Mouse (Mus musculus) forebrain, embryonic 14.5 days (tissue): ENCODE results near the gene Uxs1. TPM values are rescaled to one million over a fixed set of nuclear protein-coding genes. Genes with fewer than 3 reads are reported as not detected.

Source experiments
- ATAC-seq: fragments of 200-750 bp; cut with Nextera tagmentation; 2 replicates; pipeline ENCODE4 v1.8.0; 2017; ENCODE audit warnings: mild to moderate bottlenecking, moderate library complexity
- DNase-seq: peaks from one replicate; pipeline ENCODE4 v3.0.0-alpha.2; 2015; ENCODE audit warnings: low spot score
- H3K27ac ChIP-seq: fragments of 300-500 bp; sonication (generic); 2 replicates; pipeline ENCODE4 v1.5.1; 2014; ENCODE audit warnings: low read depth, mild to moderate bottlenecking, control low read depth, low read length, moderate library complexity
- H3K27me3 ChIP-seq: fragments of 300-500 bp; sonication (generic); replicated peaks from 2 replicates; pipeline ENCODE4 v1.6.1; 2014; ENCODE audit warnings: low read length, control low read depth, mixed read lengths; ENCODE audit not compliant: control insufficient read depth, insufficient read depth
- H3K36me3 ChIP-seq: fragments of 300-500 bp; sonication (generic); 2 replicates; pipeline ENCODE4 v1.6.1; 2014; ENCODE audit warnings: low read length, control low read depth; ENCODE audit not compliant: control insufficient read depth, insufficient read depth
- H3K4me1 ChIP-seq: fragments of 300-500 bp; sonication (generic); 2 replicates; pipeline ENCODE4 v1.6.1; 2014; ENCODE audit warnings: antibody characterized with exemption, low read length, control low read depth; ENCODE audit not compliant: control insufficient read depth, insufficient read depth
- H3K4me2 ChIP-seq: fragments of 300-500 bp; sonication (generic); 2 replicates; pipeline ENCODE4 v1.6.1; 2014; ENCODE audit warnings: mild to moderate bottlenecking, control low read depth, low read length
- H3K4me3 ChIP-seq: fragments of 300-500 bp; sonication (generic); 2 replicates; pipeline ENCODE4 v1.5.1; 2014; ENCODE audit warnings: low read depth, low read length, control low read depth
- H3K9ac ChIP-seq: fragments of 300-500 bp; sonication (generic); 2 replicates; pipeline ENCODE4 v1.6.1; 2014; ENCODE audit warnings: mild to moderate bottlenecking, low read length, control low read depth, moderate library complexity
- H3K9me3 ChIP-seq: fragments of 300-500 bp; sonication (generic); replicated peaks from 2 replicates; pipeline ENCODE4 v1.6.1; 2016; ENCODE audit warnings: low read length, control low read depth, mixed read lengths; ENCODE audit not compliant: control insufficient read depth
- WGBS: fragments of 180-500 bp; shearing (Covaris S2); extraction: QIAGEN DNeasy Blood & Tissue Kit; methylation state at CpG from one replicate; pipeline ENCODE4 v1.1.7; 2014; 5-methylcytosine and 5-hydroxymethylcytosine counted together
- polyA plus RNA-seq: library from polyadenylated mRNA; unstranded; fragments of >200 nt; fragmentation: Nextera tagmentation; extraction: Ambion mirVana; gene quantifications from 2 replicates; pipeline ENCODE4 v1.2.1, GENCODE M21; 2014

Gene Uxs1
- polyA plus RNA-seq, 1 experiment from 2014 or later = 18.5 TPM

DNA sequence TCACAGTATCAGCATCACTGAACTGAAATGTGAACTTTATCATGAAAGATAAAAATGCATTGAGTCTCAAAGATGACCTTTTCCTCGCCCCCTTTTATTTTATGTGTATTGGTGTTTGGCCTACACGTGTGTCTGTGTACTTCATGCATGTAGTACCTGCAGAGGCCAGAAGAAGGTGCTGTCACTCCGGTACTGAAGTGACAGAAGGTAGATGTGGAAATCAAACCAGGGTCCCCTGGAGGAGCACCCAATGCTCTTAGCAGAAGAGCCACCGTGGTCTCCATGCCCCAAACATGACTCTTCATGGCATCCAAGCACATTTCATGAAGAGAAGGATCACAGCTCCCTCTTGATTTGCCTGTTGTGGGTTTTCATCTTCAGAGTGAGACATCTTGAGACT, 95.5 kb downstream of the Uxs1 start:
- ATAC-seq (no peak), DNase-seq (no peak)
- WGBS = 81% methylated on average over 4 of the region's 4 CpGs
- H3K4me1 ChIP-seq = 0 out of 2 replicates have a peak, but pooled peaks cover 3% of the 10 kb centered on the region
- no peak overlapping the region for H3K9ac ChIP-seq
- H3K4me2 ChIP-seq = no peak overlapping the region
- H3K9me3 ChIP-seq = no peaks in the 10 kb centered on the region
- H3K27ac ChIP-seq = no peak overlapping the region
- H3K36me3 ChIP-seq = no peaks in the 10 kb centered on the region
- H3K4me3 ChIP-seq = no peak overlapping the region
- H3K27me3 ChIP-seq = no peaks in the 10 kb centered on the region

DNA sequence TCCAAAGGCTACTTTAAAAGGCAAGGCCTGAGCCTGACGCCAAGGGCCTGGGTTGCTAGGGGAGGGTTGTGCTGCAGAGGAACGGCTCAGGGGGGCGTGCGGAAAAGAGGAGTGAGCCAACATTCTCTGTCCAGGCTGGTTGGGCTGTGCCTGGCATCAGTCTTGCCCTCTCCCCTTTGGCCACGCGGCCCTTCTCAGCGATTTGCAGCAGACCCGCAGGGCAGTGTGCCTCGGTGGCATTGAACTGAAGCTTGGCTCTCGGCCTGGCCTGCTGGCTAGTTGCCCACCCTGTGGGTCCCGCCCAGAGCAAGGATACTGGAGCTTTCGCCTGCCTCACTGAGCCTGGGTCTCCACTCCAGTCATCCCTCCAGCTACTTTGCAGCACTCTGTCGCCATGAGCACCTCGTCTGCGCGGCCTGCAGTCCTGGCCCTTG, 97.1 kb downstream of the Uxs1 start, which contains the start of gene 1500015O10Rik:
Gene 1500015O10Rik, plus strand, starts transcription at position 112 of the 434 bp plus-strand sequence.
- Histone ChIP-seq H3K4me3 (no peak within 1 kb of the TSS), H3K36me3 (no peaks in the 10 kb centered on the region), H3K4me2 (no peak within 1 kb of the TSS; the same call in 1 of the 2 replicates), H3K4me1 (0 out of 2 replicates have a peak, but pooled peaks cover 3% of the 10 kb centered on the region), H3K9me3 (no peaks in the 10 kb centered on the region), H3K27me3 (no peaks in the 10 kb centered on the region), H3K27ac (no peak within 1 kb of the TSS), H3K9ac (no peak within 1 kb of the TSS)
- WGBS = 40% methylated on average over 16 of the region's 16 CpGs
- ATAC-seq (peak; percentile 94), DNase-seq (peak; percentile 79)

DNA sequence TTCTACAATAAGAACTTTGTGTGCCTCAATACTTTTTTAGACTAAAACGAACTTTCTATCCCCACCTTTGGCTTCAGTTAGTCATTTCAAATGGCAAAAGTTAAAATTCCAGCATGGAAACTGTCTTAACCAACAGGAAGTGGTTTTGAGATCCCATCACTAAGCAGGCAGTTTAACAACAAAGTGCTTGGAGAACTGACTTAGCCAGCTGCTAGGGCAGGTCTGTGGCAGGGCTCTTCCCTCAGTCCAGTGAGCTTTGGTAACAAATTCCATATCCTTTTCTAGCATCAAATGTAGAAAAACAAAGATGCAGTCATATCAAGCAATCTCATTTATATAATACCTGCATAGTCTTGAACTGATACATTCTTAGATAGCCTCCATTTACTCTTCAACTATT, 105.1 kb downstream of the Uxs1 start:
- H3K9ac ChIP-seq = no peak overlapping the region
- ATAC-seq = no peak
- H3K4me1 ChIP-seq = no peaks in the 10 kb centered on the region
- no peak overlapping the region for H3K4me3 ChIP-seq
- H3K27ac ChIP-seq = no peak overlapping the region
- DNase-seq = no peak
- no peaks in the 10 kb centered on the region for H3K27me3 ChIP-seq
- H3K4me2 ChIP-seq = no peak overlapping the region
- H3K9me3 ChIP-seq = no peaks in the 10 kb centered on the region
- no peaks in the 10 kb centered on the region for H3K36me3 ChIP-seq
- 72% methylated on average over 1 of the region's 1 CpGs for WGBS

DNA sequence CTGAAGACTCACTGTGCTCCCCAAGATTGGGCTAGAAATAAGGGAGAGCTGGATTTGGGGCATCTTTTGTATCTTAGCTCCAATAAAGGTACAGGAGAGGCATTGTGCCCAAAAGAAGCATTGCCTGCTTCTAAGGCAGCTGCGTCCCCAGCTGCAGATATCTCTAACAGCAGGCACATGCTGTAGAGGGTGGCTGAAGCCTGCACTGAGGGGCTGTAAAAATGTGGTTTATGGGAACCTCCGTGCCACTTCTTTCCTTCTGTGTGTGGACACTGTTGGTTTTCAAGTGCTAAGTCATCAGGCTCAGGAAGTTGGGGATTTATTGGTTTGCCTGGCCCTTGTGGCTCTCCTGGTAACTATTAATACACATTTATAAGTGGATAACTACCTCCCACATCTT, 108.8 kb downstream of the Uxs1 start:
- no peak for ATAC-seq
- WGBS = 88% methylated on average over 2 of the region's 2 CpGs
- no peak overlapping the region for H3K4me3 ChIP-seq

DNA sequence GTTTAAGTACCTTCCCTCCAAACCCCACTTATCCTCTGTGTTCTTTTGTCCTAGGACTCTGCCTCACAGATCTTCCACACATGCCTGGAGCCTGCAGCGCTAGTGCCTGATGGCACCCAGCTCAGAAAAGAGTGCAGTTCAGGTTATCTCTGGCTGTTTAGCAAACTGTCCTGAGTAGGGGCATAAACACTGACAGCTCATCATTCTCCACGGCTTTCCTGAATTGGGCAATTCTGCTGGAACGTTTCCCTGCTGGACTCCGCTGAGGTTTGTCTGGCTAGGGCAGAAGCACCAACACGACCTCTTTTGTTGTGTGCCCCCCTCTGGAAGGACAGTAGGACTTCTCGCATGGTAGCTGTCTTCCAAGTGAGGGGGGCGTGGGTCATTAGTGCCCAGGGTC, 109.6 kb downstream of the Uxs1 start:
- Histone ChIP-seq H3K4me3 (no peak overlapping the region), H3K9me3 (no peaks in the 10 kb centered on the region), H3K4me2 (no peak overlapping the region), H3K4me1 (no peaks in the 10 kb centered on the region), H3K27me3 (no peaks in the 10 kb centered on the region), H3K27ac (no peak overlapping the region), H3K9ac (no peak overlapping the region), H3K36me3 (no peaks in the 10 kb centered on the region)
- 78% methylated on average over 7 of the region's 7 CpGs for WGBS
- DNase-seq (no peak), ATAC-seq (no peak)

More for the DNA sequence above, 108.8 kb downstream of the Uxs1 start:
- H3K4me2 ChIP-seq = no peak overlapping the region
- H3K4me1 ChIP-seq = no peaks in the 10 kb centered on the region
- H3K27ac ChIP-seq = no peak overlapping the region
- no peaks in the 10 kb centered on the region for H3K9me3 ChIP-seq
- DNase-seq = no peak
- no peaks in the 10 kb centered on the region for H3K27me3 ChIP-seq
- H3K36me3 ChIP-seq = no peaks in the 10 kb centered on the region
- no peak overlapping the region for H3K9ac ChIP-seq

DNA sequence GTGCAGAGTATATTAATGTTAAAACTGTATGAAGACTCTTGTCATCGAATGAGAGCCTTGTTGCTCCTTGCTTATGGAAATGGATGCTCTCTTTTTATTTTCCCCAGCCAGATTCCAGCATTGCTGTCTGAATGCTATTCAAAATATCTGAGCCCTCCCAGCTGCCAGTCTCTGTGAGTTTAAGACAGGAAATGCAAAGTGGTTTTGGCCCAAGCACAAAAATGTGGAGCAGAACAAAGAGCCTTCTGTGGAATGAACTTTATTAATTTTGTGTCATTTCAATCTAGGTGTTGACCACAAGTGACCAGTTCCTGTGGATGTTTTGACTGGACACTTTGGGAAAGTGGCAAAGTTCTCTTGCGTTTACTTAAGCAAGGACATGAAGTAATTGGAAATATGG, 112.8 kb downstream of the Uxs1 start:
- ATAC-seq (no peak), DNase-seq (no peak)
- no peaks in the 10 kb centered on the region for H3K9me3 ChIP-seq
- H3K36me3 ChIP-seq = no peaks in the 10 kb centered on the region
- no peak overlapping the region for H3K4me3 ChIP-seq
- H3K4me2 ChIP-seq = no peak overlapping the region
- WGBS = 92% methylated on average over 2 of the region's 2 CpGs
- no peaks in the 10 kb centered on the region for H3K4me1 ChIP-seq
- no peak overlapping the region for H3K27ac ChIP-seq
- no peak overlapping the region for H3K9ac ChIP-seq
- no peaks in the 10 kb centered on the region for H3K27me3 ChIP-seq

DNA sequence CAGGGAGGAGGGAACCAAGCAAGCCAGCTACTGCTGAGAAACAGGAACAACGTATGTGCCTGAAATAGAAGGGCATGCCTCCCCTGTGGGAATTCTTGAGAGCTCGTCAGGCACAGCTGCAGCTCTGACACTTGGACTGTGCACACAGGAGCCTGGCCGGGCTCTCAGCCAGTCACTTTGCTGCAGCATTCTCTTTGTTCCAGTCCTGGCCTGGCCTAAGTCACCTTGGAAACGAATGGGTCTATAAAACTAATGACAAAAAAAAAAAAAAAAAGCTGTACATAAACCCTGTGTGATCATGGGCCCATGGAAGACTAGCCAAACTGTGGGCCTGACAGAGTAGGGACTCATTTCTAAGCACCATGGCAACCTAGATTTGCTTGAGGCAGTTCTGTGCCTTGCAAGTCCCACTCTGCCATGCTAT, 129.0 kb downstream of the Uxs1 start:
- H3K9ac ChIP-seq = no peak overlapping the region
- peak overlapping the region; percentile 71; the same call in 1 of the 2 replicates for H3K27ac ChIP-seq
- no peak overlapping the region for H3K4me3 ChIP-seq
- WGBS = 5% methylated on average over 4 of the region's 4 CpGs
- H3K4me1 ChIP-seq = peaks cover 9% of the 10 kb centered on the region
- no peaks in the 10 kb centered on the region for H3K36me3 ChIP-seq
- ATAC-seq (peak; percentile 88), DNase-seq (peak; percentile 92)
- H3K9me3 ChIP-seq = no peaks in the 10 kb centered on the region
- H3K4me2 ChIP-seq = no peak overlapping the region
- H3K27me3 ChIP-seq = no peaks in the 10 kb centered on the region

Other genes starting within 250 kb of the Uxs1 start
- gene 1500015O10Rik, start 97.2 kb downstream of the Uxs1 start, polyA plus RNA-seq = 29.5 and 31.8 TPM in 2 replicates
- 45.1 and 53.3 TPM in 2 replicates for gene Tpp2, start 105.8 kb upstream of the Uxs1 start, polyA plus RNA-seq
- 1.7 and 1.8 TPM in 2 replicates for gene Mettl21c, start 192.2 kb upstream of the Uxs1 start, polyA plus RNA-seq
- 0.04 and 0.08 TPM in 2 replicates for gene Gm8251, start 234.1 kb upstream of the Uxs1 start, polyA plus RNA-seq